Mouse (Mus musculus) R1 (cell line): ENCODE measurements around the gene Stap2.

Source experiments
- DNase-seq: peaks from one replicate; pipeline ENCODE4 v3.0.0-alpha.2; 2018; ENCODE audit warnings: low read depth, low spot score

The Stap2 gene

DNA sequence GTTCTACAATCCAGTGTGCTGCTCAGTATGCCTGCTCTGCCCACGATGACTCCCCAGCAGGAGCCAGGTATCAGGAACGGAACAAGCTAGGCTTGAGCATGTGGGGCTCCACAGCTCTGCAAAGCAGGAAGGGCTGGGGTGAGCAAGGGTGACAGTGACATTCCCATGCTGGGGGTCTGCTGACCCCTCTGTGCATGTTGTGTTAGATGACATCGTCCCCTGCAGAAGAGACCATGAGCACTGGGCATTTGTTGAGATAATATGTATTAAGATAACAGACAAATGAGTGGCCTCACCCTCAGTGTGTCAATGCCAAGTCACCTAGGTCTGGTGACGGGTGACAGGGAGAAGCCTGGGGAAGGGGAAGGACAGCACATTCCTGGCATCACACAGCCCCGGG, 19.5 kb upstream of the Stap2 start:
- DNase-seq: no peak

- DNase-seq: no peak
These were observed 19.1 kb upstream of the Stap2 start for GRCm38 (mm10) chr17:56024476-56024875.

DNA sequence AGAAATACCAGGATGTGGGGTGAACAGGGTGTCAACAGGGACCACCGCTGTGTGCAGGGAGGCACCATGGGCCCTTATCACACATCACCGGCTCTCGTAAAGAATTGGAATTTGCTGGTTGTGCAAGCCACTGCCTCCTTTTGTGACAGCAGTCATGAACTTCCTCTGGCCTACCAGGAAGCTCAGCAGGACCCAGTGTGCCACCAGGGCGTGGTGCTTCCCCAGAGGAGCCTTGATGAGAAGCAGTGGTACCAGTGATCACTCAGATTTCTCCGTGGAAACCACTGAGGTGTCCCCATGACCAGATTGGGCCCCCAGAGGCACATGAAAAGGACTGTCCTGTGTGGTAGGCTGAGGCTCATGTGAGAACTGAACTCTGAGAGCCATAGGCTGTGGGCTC, 18.0 kb upstream of the Stap2 start:
- DNase-seq: no peak

DNA sequence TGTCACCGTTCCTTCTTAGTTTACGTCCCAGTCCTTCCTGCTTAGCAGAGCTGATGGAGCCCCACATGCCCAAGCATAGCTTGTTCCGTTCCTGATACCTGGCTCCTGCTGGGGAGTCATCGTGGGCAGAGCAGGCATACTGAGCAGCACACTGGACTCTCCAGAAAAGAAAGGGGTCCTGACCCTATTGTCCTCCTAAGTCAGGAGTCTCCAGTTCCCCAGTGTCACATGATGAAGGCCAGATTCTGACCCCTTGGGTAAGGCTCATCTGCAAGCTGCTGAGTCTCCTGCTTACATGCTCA, 17.6 kb upstream of the Stap2 start:
- no peak for DNase-seq

DNA sequence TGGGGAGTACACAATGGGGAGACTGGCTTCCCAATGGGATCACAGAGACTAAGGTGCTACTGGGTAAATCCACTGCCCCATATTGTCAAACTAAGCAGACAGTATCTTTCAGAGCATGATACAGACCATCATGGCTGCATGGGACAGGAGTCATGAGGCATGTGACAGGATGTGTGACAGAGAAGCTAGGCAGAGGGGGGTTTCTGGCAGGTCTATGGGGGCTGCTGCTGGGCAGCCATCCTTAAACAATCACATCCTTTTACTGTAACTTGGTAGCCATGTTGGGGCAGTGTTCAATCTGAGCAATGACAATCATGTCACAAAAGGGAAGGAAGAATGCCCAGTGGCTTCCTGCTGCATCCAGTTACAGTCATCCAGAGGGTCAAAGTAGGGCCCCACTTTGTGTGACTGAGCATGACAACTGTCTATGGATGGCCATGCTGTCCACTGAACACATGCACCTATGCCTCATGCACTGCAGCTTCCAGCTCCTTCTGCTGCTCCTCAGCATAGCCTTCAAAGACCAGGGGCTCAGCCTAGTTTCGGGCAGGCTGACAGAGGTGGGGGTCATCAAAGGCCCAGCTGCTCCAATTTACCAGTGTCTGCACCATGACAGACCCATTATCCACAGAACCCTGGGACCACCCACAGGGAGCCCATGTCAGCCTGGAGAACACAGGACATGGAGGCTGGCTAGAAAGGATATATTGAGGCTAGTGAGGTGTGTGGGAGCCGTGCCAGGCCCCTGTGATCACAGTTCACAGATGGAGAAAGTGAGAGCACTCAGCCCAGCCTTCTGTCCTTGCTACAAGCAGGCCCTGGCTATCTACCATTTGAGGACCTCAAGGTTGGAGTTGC, 17.0 kb upstream of the Stap2 start:
- DNase-seq: no peak

DNA sequence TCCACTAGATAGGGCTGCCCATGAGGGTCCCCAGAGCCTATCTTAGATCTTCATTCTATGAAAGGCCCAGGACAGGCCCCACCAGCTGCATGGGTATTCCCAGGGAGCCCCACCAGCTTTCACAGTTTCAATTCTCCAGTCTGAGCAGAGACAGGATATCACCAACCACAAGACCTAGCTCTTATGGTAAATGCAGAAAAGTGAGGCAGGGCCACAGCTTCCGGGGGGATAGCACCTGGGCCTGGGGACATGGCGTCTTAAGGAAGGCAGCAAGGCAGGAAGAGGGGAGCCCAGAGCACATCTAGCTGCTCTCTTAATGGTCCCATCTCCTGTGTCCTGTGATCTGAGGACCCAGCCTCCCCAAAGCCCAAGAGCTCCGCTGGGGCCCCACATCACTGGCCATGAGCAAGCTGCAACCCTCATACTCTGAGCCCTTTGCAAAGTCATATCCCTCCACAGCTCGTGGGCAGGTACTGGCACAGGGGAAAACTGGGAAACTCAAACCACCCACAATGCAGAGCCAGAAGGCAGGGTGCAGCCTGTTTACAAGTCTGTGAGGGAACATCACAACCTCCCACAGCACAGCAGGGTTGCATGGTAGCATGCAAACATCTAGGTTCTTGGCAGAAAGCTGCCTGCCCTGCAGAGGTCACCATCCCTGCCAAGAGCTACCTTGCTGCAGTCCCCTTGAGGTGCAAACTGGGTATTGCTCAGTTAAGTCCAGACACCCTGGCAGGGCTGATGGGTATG, 16.0 kb upstream of the Stap2 start:
- no peak for DNase-seq

- no peak for DNase-seq
These were observed 15.2 kb upstream of the Stap2 start for GRCm38 (mm10) chr17:56020400-56021084.

DNA sequence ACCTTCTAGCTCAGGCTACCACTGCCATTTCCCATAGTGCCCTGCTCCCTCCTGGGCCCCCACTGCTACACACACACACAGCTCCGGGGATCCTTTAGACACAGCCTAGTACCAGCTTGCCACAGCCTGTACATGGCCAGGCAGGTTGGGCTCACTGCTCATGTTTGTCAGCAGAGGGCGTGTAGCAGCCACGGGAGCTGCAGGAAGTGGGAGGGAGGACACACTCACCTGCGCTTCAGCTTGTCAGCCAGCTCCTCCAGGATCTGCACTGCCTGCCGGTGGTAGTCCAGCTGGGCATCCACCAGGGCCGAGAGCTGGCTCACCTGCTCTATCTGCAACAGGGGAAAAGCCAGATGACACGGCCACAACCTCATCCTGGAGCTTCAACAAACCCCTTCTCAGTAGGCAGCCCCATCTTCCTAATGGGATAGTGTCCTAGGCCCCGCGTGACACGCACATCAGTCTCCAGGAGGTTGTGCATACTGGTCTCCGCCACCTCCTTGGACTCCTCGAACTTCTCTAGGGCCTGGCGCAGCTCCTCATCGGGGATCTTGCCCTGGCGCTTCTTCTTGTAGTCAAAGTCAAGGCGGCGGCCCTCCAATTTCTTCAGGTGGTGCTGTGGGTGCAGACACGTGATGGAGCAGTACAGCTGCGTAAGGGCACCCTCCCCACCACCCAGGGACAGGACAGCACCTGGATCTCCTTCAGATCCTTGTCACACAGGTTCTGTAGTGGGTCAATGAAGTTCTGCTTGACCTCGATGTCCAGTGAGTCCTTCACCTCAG, 13.2 kb upstream of the Stap2 start:
- DNase-seq: peak; percentile 82

DNA sequence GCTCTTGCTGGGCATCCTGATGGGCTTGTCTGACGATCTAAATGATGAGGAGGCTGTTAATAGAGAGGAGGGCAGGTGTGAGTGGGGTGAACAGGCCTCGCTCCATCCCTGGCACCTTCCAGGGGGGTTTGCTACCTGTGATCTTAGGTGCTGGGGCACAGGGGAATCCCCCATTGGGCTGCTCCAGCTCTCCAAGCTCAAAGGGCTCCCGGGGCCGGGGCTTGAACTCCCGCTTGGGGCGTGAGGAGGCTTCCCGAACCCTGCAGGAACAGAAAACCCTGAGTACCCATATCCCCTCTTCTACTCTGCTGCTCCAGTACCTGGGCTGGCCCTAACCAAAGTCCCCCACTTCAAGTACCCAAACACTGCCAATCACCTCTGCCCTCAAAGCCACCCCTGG, 12.5 kb upstream of the Stap2 start:
- no peak for DNase-seq

GRCm38 (mm10) chr17:56016793-56017785, 11.7 kb upstream of the Stap2 start:
- no peak for DNase-seq

DNA sequence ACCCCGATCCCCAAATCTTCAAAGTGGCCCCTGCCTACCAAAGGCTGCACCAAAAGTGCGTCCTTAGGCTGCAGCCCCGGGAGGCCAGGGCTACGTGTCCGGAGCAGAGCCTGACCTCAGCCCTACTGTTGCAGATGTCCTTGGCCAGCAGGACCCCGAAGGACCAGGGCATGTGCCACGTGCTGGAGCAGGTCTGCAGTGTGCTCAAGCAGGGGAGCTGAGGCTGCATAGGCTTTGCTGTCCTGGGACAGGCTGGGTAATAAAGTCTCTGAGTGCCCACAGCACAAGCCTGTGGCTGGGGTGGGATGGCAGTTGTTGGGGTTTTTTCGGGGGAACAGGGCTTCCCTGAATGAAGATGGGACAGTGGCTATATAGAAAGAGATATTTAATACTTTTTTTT, 11.0 kb upstream of the Stap2 start:
- no peak for DNase-seq

DNA sequence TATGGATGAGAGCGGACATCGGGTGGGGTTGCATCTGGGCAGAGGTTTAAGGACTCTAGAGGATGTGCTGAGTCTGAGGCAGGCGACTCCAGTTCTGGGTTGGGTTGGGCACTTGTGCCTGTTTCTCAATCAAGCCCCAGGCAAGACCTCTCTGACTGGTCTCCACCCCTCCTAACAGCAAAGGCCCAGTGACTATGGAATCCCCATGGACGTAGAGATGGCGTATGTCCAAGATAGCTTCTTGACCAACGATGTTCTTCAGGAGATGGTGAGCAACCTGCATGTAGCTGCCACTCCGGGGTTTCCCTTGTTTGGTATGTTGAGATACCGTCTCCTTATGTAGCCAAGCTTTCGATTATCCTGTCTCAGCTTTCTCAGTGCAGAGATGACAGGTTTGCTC, 9.9 kb upstream of the Stap2 start:
- DNase-seq: no peak

- no peak for DNase-seq
These were observed 6.1 kb upstream of the Stap2 start for GRCm38 (mm10) chr17:56011441-56011840.

DNA sequence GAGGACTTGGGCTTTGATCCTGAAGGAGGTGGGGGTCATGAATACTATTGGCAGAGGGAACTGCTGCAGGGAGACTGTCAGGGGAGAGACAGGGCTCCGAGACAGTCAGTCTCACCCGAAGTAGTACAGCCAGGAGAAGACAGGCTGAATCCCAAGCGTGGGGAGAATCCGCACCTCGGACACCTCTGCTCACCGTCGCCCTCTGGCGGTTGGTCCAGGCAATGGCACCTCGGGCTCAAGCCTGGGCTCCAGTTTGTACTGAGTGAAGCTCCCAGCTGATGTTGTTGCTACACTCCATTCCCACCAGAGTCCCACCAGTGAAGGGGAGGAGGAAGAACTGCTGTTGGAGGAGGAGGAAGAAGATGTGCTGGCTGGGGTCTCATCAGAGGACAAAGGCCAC, 5.3 kb upstream of the Stap2 start:
- DNase-seq: peak; percentile 72

GRCm38 (mm10) chr17:56010255-56010654, 4.9 kb upstream of the Stap2 start:
- DNase-seq: no peak

- DNase-seq: no peak
These were observed 4.5 kb upstream of the Stap2 start for GRCm38 (mm10) chr17:56009962-56010240.

DNA sequence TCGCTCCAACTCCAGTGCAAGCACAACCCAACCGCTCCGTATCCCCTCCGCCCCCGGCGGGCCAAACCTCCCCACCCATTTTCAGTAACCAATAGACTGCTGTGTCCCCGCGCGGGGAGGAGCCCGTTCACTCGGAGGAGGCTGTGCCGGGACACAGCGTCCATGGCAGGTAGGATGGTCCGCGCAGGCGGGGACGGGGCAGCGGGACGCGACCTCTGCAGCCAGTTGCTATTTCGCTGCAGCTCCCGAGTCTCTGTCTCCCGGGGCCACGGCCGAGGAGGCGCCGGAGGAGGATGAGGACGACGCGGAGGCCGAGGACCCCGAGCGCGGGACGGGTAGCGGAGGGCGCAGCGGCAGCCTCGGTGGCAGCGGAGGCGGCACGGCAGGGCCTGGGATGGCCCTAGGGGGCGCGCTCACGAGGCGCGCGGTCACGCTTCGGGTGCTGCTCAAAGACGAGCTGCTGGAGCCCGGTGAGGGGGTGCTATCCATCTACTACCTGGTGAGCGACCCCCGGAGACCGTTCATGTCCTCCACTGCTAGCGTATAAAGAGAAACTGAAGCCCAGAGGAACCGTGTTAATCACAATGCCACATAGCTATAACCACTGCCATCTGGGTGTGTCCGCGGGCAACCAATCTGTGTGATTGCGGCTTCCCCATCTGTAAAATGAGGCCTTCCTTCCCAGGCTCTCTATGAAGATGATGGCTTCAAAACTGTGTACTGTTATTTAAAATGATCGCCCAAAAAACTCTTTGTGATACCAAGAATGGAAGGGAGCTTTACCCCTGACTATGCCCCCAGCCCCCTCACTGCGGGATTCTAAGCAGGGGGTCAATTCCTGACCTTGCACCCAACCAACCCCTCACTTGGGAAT, 3.9 kb upstream of the Stap2 start:
- DNase-seq: peak; percentile 94

GRCm38 (mm10) chr17:56008356-56009087, 3.1 kb upstream of the Stap2 start:
- DNase-seq: peak; percentile 99
